Mouse (Mus musculus) right cerebral cortex, postnatal 14 days (tissue): ENCODE results near the gene 4930579F01Rik.
A peak's percentile ranks its signal among the peaks of the same experiment; 100 is the strongest.
"Not testable (repeated sequence)": the region's sequence is repeated elsewhere in the genome, so short reads cannot be mapped to it uniquely, and the experiment has no call there.

ENCODE experiments used
- DNase-seq: peaks from one replicate; pipeline ENCODE4 v3.0.0; 2022

4930579F01Rik gene

GRCm38 (mm10) chr3:138143315-138144059 is 50.1 kb downstream of the 4930579F01Rik start, which contains the start of gene Trmt10a:
TSS of gene Trmt10a (plus strand) at chr3:138143448.
- DNase-seq, result peak; percentile 98

- DNase-seq, result no peak
Observed at GRCm38 (mm10) chr3:138142733-138143314, 50.8 kb downstream of the 4930579F01Rik start.

- no peak for DNase-seq
Observed at GRCm38 (mm10) chr3:138142052-138142732, 51.4 kb downstream of the 4930579F01Rik start.

- DNase-seq, result no peak
Observed at GRCm38 (mm10) chr3:138139663-138140062, 54.0 kb downstream of the 4930579F01Rik start.

GRCm38 (mm10) chr3:138138146-138138545 is 55.5 kb downstream of the 4930579F01Rik start:
- DNase-seq, result not testable (repeated sequence)

- DNase-seq, result no peak
Observed at GRCm38 (mm10) chr3:138134528-138134927, 59.1 kb downstream of the 4930579F01Rik start.

- no peak for DNase-seq
Observed at GRCm38 (mm10) chr3:138133916-138134315, 59.7 kb downstream of the 4930579F01Rik start.

- DNase-seq, result no peak
Observed at GRCm38 (mm10) chr3:138133463-138133862, 60.2 kb downstream of the 4930579F01Rik start.

GRCm38 (mm10) chr3:138131168-138131567 is 62.5 kb downstream of the 4930579F01Rik start:
- no peak for DNase-seq

GRCm38 (mm10) chr3:138130692-138131091 is 62.9 kb downstream of the 4930579F01Rik start:
- DNase-seq, result no peak

GRCm38 (mm10) chr3:138129110-138129509 is 64.5 kb downstream of the 4930579F01Rik start:
- DNase-seq, result no peak

- no peak for DNase-seq
Observed at GRCm38 (mm10) chr3:138123842-138124241, 69.8 kb downstream of the 4930579F01Rik start.

GRCm38 (mm10) chr3:138121461-138121860 is 72.2 kb downstream of the 4930579F01Rik start:
- no peak for DNase-seq

- no peak for DNase-seq
Observed at GRCm38 (mm10) chr3:138119444-138120105, 74.0 kb downstream of the 4930579F01Rik start.

GRCm38 (mm10) chr3:138118831-138119230 is 74.8 kb downstream of the 4930579F01Rik start:
- no peak for DNase-seq

GRCm38 (mm10) chr3:138118392-138118791 is 75.2 kb downstream of the 4930579F01Rik start:
- DNase-seq, result no peak

GRCm38 (mm10) chr3:138116871-138117270 is 76.8 kb downstream of the 4930579F01Rik start:
- DNase-seq, result no peak

- no peak for DNase-seq
Observed at GRCm38 (mm10) chr3:138114106-138114505, 79.5 kb downstream of the 4930579F01Rik start.
